Mouse (Mus musculus): Measurements from ENCODE around the gene Lpp.

The Lpp gene

GRCm38 (mm10) chr16:24400776-24401175 is 7.5 kb downstream of the Lpp start:
- no peak for DNase-seq (ENCODE audit: low read depth)

GRCm38 (mm10) chr16:24402801-24403200 is 9.5 kb downstream of the Lpp start:
- no peak for DNase-seq (ENCODE audit: low read depth)

GRCm38 (mm10) chr16:24403733-24404380 is 10.6 kb downstream of the Lpp start:
- DNase-seq (ENCODE audit: low read depth) = no peak

GRCm38 (mm10) chr16:24406521-24406920 is 13.2 kb downstream of the Lpp start:
- no peak for DNase-seq (ENCODE audit: low read depth)

- no peak for DNase-seq (ENCODE audit: low read depth)
Measured at GRCm38 (mm10) chr16:24411281-24411680, 18.0 kb downstream of the Lpp start.

- peak; percentile 14 for DNase-seq (ENCODE audit: low read depth)
Measured at GRCm38 (mm10) chr16:24412193-24412592, 18.9 kb downstream of the Lpp start.

GRCm38 (mm10) chr16:24413059-24413458 is 19.8 kb downstream of the Lpp start:
- no peak for DNase-seq (ENCODE audit: low read depth)

GRCm38 (mm10) chr16:24418022-24418421 is 24.7 kb downstream of the Lpp start:
- no peak for DNase-seq (ENCODE audit: low read depth)

- no peak for DNase-seq (ENCODE audit: low read depth)
Measured at GRCm38 (mm10) chr16:24420603-24421120, 27.4 kb downstream of the Lpp start.

GRCm38 (mm10) chr16:24421687-24422418 is 28.5 kb downstream of the Lpp start:
- DNase-seq (ENCODE audit: low read depth) = no peak

- no peak for DNase-seq (ENCODE audit: low read depth)
Measured at GRCm38 (mm10) chr16:24423196-24423595, 29.9 kb downstream of the Lpp start.

- no peak for DNase-seq (ENCODE audit: low read depth)
Measured at GRCm38 (mm10) chr16:24423751-24424150, 30.4 kb downstream of the Lpp start.

GRCm38 (mm10) chr16:24424356-24424977 is 31.2 kb downstream of the Lpp start:
- DNase-seq (ENCODE audit: low read depth) = no peak

GRCm38 (mm10) chr16:24425816-24426215 is 32.5 kb downstream of the Lpp start:
- DNase-seq (ENCODE audit: low read depth) = peak; percentile 34

- DNase-seq (ENCODE audit: low read depth) = no peak
Measured at GRCm38 (mm10) chr16:24427606-24428005, 34.3 kb downstream of the Lpp start.

GRCm38 (mm10) chr16:24428055-24428454 is 34.7 kb downstream of the Lpp start:
- DNase-seq (ENCODE audit: low read depth) = no peak

- no peak for DNase-seq (ENCODE audit: low read depth)
Measured at GRCm38 (mm10) chr16:24428742-24429141, 35.4 kb downstream of the Lpp start.

GRCm38 (mm10) chr16:24429691-24430090 is 36.4 kb downstream of the Lpp start:
- DNase-seq (ENCODE audit: low read depth) = no peak

- DNase-seq (ENCODE audit: low read depth) = no peak
Measured at GRCm38 (mm10) chr16:24431808-24432207, 38.5 kb downstream of the Lpp start.

- no peak for DNase-seq (ENCODE audit: low read depth)
Measured at GRCm38 (mm10) chr16:24433563-24433962, 40.3 kb downstream of the Lpp start.

GRCm38 (mm10) chr16:24434026-24434425 is 40.7 kb downstream of the Lpp start:
- DNase-seq (ENCODE audit: low read depth) = no peak

- no peak for DNase-seq (ENCODE audit: low read depth)
Measured at GRCm38 (mm10) chr16:24434531-24435114, 41.3 kb downstream of the Lpp start.

GRCm38 (mm10) chr16:24435115-24435553 is 41.8 kb downstream of the Lpp start:
- DNase-seq (ENCODE audit: low read depth) = no peak

Data from induced T-regulatory cell, adult 2 months (primary cell).